In the genomic region with DNA sequence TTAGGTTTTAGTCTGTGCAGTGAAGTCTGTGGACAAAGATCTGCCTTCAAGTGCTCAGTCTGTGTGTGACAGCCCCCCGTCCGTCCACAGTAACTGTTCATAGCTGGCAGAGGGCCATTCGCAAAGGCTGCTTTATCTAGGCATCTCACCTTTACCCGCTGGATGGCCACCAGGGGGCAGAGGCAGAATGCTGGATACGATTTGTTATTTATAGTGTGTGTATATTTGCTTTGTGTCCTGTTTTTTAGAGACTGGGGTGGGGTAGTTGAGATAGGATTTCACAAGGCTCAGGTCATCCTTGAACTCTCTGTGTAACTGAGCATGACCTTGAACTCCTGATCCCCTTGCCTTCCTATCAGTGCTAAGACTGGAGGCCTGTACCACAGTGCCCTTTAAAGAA, we compare ENCODE assay signal across 9 mouse cellular contexts. TPM values are rescaled to one million over a fixed set of nuclear protein-coding genes. Genes with fewer than 3 reads are reported as not detected.
A peak's percentile ranks its signal among the peaks of the same experiment; 100 is the strongest.
DNase-seq lines count a peak whose midpoint lies in the region; ATAC-seq and TF ChIP-seq lines count a peak whose summit lies in the region.
"Had no signal": no experiment of that assay in that cellular context is flagged by ENCODE, and none has a peak within 500 bp of the region (broad histone marks: within the 10 kb centered on the region; RNA-seq: fewer than 3 reads in every experiment).

No protein-coding gene starts in this region.

- no peaks in the 10 kb centered on the region for H3K79me2 ChIP-seq in heart, adult 2 months (replicated peaks; ENCODE audit: control insufficient read depth, insufficient read depth, low read length)

- DNase-seq in heart, adult 2 months: peak; percentile 68 to 76
- peak; percentile 48 for DNase-seq in T-cell, adult 2 months (ENCODE audit: low spot score)
- peak; percentile 51 for DNase-seq in layer of hippocampus, adult 9-11 months
- DNase-seq in spleen, adult 18-20 months: peak; percentile 24 to 61

- H3K9me3 ChIP-seq in heart, embryonic 11.5 days (replicated peaks; ENCODE audit: control insufficient read depth, low read length): no peaks in the 10 kb centered on the region
- H3K9me3 ChIP-seq: midbrain, embryonic 12.5 days had no signal

- no peak overlapping the region for H3K4me2 ChIP-seq in heart, embryonic 11.5 days
- H3K4me2 ChIP-seq: midbrain, embryonic 12.5 days had no signal

- no peak overlapping the region for H3K9ac ChIP-seq in heart, adult 2 months (ENCODE audit: low read depth, low read length)
- no peak overlapping the region for H3K9ac ChIP-seq in heart, embryonic 11.5 days (ENCODE audit: low read depth, low read length)
- H3K9ac ChIP-seq: midbrain, embryonic 12.5 days had no signal

- 0 out of 2 replicates have a peak, but pooled peaks have one; percentile 48 for TF ChIP-seq EP300 in heart, adult 2 months (IDR thresholded peaks at IDR 0.05; ENCODE audit: insufficient read depth, low read depth, low read length)

- no peaks in the 10 kb centered on the region for H3K36me3 ChIP-seq in heart, adult 2 months (ENCODE audit: control insufficient read depth, insufficient read depth, low read length)
- no peaks in the 10 kb centered on the region for H3K36me3 ChIP-seq in heart, embryonic 11.5 days (ENCODE audit: control insufficient read depth, insufficient read depth, low read length)
- H3K36me3 ChIP-seq: midbrain, embryonic 12.5 days had no signal

- peaks cover 4% of the 10 kb centered on the region for H3K4me1 ChIP-seq in heart, adult 2 months (ENCODE audit: control insufficient read depth, insufficient read depth, low read length)
- H3K4me1 ChIP-seq in heart, embryonic 11.5 days (ENCODE audit: control insufficient read depth, insufficient read depth, low read length): no peaks in the 10 kb centered on the region
- H3K4me1 ChIP-seq in cortical plate, adult 2 months (ENCODE audit: control insufficient read depth, insufficient read depth, low read length): no peaks in the 10 kb centered on the region
- H3K4me1 ChIP-seq: midbrain, embryonic 12.5 days had no signal

- no peak for ATAC-seq in heart, embryonic 11.5 days (replicated peaks; ENCODE audit: insufficient number of reproducible peaks, low FRiP score, low TSS enrichment)
- ATAC-seq in granulocyte monocyte progenitor cell, adult 5-6 weeks (replicated peaks; ENCODE audit: poor library complexity, severe bottlenecking): peak; percentile 66
- ATAC-seq in megakaryocyte-erythroid progenitor cell, adult 5-6 weeks (replicated peaks; ENCODE audit: low FRiP score, low TSS enrichment, poor library complexity, severe bottlenecking): peak; percentile 82

- no peak for TF ChIP-seq POLR2A in heart, adult 2 months (IDR thresholded peaks at IDR 0.05; ENCODE audit: insufficient read depth, low read depth, low read length)
- TF ChIP-seq POLR2A in cortical plate, adult 2 months (IDR thresholded peaks at IDR 0.05; ENCODE audit: extremely low read depth, insufficient read depth, low read length): no peak

- intact Hi-C loops in heart, adult 2 months (cut with DNase I): loop anchor here (1.0 to 2.0 kb wide), 2 partner anchors 163 to 185 kb away; no protein-coding TSS in a partner anchor

- H3K27me3 ChIP-seq in heart, adult 2 months (ENCODE audit: control insufficient read depth, insufficient read depth, low read length): no peaks in the 10 kb centered on the region
- no peaks in the 10 kb centered on the region for H3K27me3 ChIP-seq in heart, embryonic 11.5 days (ENCODE audit: control insufficient read depth, insufficient read depth, low read length)
- H3K27me3 ChIP-seq: midbrain, embryonic 12.5 days had no signal

- no peak overlapping the region for H3K4me3 ChIP-seq in heart, adult 2 months
- H3K4me3 ChIP-seq in heart, embryonic 11.5 days (ENCODE audit: low read depth, low read length): no peak overlapping the region
- H3K4me3 ChIP-seq in cortical plate, adult 2 months (ENCODE audit: insufficient read depth, low read length): no peak overlapping the region
- H3K4me3 ChIP-seq: midbrain, embryonic 12.5 days had no signal

- no peak overlapping the region for H3K27ac ChIP-seq in heart, adult 2 months
- no peak overlapping the region for H3K27ac ChIP-seq in heart, embryonic 11.5 days (ENCODE audit: low read depth, low read length)
- no peak overlapping the region for H3K27ac ChIP-seq in cortical plate, adult 2 months (ENCODE audit: insufficient read depth, low read length)
- H3K27ac ChIP-seq: midbrain, embryonic 12.5 days had no signal

- 5% methylated on average over 5 of the region's 5 CpGs for WGBS in heart, adult 2 months
- 19% methylated on average over 5 of the region's 5 CpGs for WGBS in heart, embryonic 11.5 days (ENCODE audit: insufficient replicate concordance)

- peak; percentile 86 for TF ChIP-seq CTCF in heart, adult 2 months (IDR thresholded peaks at IDR 0.05)
- peak; percentile 61 for TF ChIP-seq CTCF in cortical plate, adult 2 months (IDR thresholded peaks at IDR 0.05; ENCODE audit: extremely low read depth, insufficient read depth, low read length)

RNA-seq across cellular contexts. Expression of a gene that starts 1.8 kb away (rescaled TPM):
- total RNA-seq in heart, adult 2 months (2021): 100 to 1,000 TPM; 202 to 218 TPM
- 154 and 242 TPM in 2 replicates for polyA plus RNA-seq in heart, adult 2 months (2012; rRNA removed)
- 191 and 256 TPM in 2 replicates for polyA plus RNA-seq in heart, embryonic 11.5 days (2014; fragmentation: Nextera tagmentation; extraction: Ambion mirVana)
- polyA plus RNA-seq in cortical plate, adult 2 months (2012; rRNA removed): 215 and 220 TPM in 2 replicates
- 33.6 and 40.3 TPM in 2 replicates for total RNA-seq in granulocyte monocyte progenitor cell, adult 5-6 weeks (2014; fragmentation: Nextera tagmentation)
- 35.3 and 44.5 TPM in 2 replicates for total RNA-seq in granulocyte monocyte progenitor cell, adult 5-6 weeks (2017)
- total RNA-seq in megakaryocyte-erythroid progenitor cell, adult 5-6 weeks (2014; fragmentation: Nextera tagmentation): 22.1 and 23.4 TPM in 2 replicates
- 34.7 and 36.1 TPM in 2 replicates for total RNA-seq in megakaryocyte-erythroid progenitor cell, adult 5-6 weeks (2017)

RNA-seq across cellular contexts. Expression of a gene that starts 36.6 kb away (rescaled TPM):
- total RNA-seq in heart, adult 2 months (2021): 10 to 100 TPM; 29.4 to 32.5 TPM
- polyA plus RNA-seq in heart, adult 2 months (2012; rRNA removed): 102 and 105 TPM in 2 replicates
- polyA plus RNA-seq in heart, embryonic 11.5 days (2014; fragmentation: Nextera tagmentation; extraction: Ambion mirVana): 154 and 160 TPM in 2 replicates
- 4.0 and 4.9 TPM in 2 replicates for polyA plus RNA-seq in cortical plate, adult 2 months (2012; rRNA removed)
- total RNA-seq in granulocyte monocyte progenitor cell, adult 5-6 weeks (2014; fragmentation: Nextera tagmentation): 7.5 TPM in 1 of 2 replicates, not detected in the other
- 0.67 TPM in 1 of 2 replicates, not detected in the other for total RNA-seq in granulocyte monocyte progenitor cell, adult 5-6 weeks (2017)
- total RNA-seq in megakaryocyte-erythroid progenitor cell, adult 5-6 weeks (2014; fragmentation: Nextera tagmentation): 1.9 TPM in 1 of 2 replicates, not detected in the other
- total RNA-seq in megakaryocyte-erythroid progenitor cell, adult 5-6 weeks (2017): 2.5 and 2.8 TPM in 2 replicates

Comparison
In these comparisons a context has a peak if more than half of its experiments do, and no peak if none do; other contexts are left out.
1. RNA of a gene that starts 1.8 kb away (total RNA-seq): 202 to 218 TPM in heart, adult 2 months; 33.6 to 44.5 TPM in granulocyte monocyte progenitor cell, adult 5-6 weeks and 22.1 to 36.1 TPM in megakaryocyte-erythroid progenitor cell, adult 5-6 weeks; every median in the first group is over 4 times any median in the second.
2. Peak in every context shown above with its lines, with median percentiles within 50 percentile points of each other: DNase-seq.